Mouse (Mus musculus) cortical plate, adult 2 months (tissue): Measurements from ENCODE around the gene Phrf1.

Experiments used
- CTCF ChIP-seq: fragments of 200-500 bp; IDR thresholded peaks from 2 replicates; pipeline ENCODE4 v1.5.1; 2011; ENCODE audit warnings: mild to moderate bottlenecking, control low read depth, low read length; ENCODE audit not compliant: insufficient read depth; ENCODE audit errors: extremely low read depth
- POLR2A ChIP-seq: fragments of 200-500 bp; IDR thresholded peaks from 2 replicates; pipeline ENCODE4 v1.6.1; 2011; ENCODE audit warnings: mild to moderate bottlenecking, low read length, control low read depth; ENCODE audit not compliant: insufficient read depth; ENCODE audit errors: extremely low read depth

- no peak for TF ChIP-seq CTCF
- no peak for TF ChIP-seq POLR2A
Observed at GRCm38 (mm10) chr7:141204546-141204945, 24.0 kb upstream of the Phrf1 start.
